Mouse (Mus musculus): ENCODE measurements around the gene Gm21188. TPM values are rescaled to one million over a fixed set of nuclear protein-coding genes. Genes with fewer than 3 reads are reported as not detected.
A peak's percentile ranks its signal among the peaks of the same experiment; 100 is the strongest.
"Not testable (repeated sequence)": the region's sequence is repeated elsewhere in the genome, so short reads cannot be mapped to it uniquely, and the experiment has no call there.

Gene Gm21188
- polyA plus RNA-seq, 1 experiment from 2014 or later, result not detected

- not testable (repeated sequence) for H3K9ac ChIP-seq (ENCODE audit: low read depth, low read length); H3K4me3 ChIP-seq (ENCODE audit: low read length); ATAC-seq; H3K4me2 ChIP-seq (ENCODE audit: low read length); H3K27me3 ChIP-seq (replicated peaks; ENCODE audit: control insufficient read depth, insufficient read depth, low read length); H3K36me3 ChIP-seq (ENCODE audit: control insufficient read depth, insufficient read depth, low read length); H3K27ac ChIP-seq (ENCODE audit: low read depth, low read length); H3K4me1 ChIP-seq (ENCODE audit: control insufficient read depth, insufficient read depth, low read depth, low read length); H3K9me3 ChIP-seq (ENCODE audit: control insufficient read depth, low read length)
- WGBS, result no CpG with 5 or more reads among the region's 4 CpGs
Observed at GRCm38 (mm10) chr13:120062903-120063302, 10.9 kb upstream of the Gm21188 start.

DNA sequence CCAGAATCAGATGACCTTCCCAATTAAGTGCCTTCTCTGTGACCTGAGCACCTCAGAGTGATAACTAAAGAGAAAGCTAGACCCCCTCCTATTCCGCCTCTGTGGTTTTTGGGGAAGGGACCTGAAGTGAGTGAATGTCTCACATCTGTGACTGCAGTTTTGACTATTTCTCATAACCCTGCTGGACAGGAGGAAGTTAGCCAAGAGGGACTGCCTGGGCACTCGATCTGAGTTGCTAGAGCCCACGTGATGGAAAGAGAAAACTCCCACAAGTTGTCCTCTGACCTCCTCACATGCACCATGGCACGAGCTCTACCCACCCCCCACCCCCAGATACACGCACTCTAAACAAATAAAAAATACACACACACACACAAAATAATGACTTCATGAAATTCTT, 3.4 kb downstream of the Gm21188 start:
- not testable (repeated sequence) for H3K27ac ChIP-seq (ENCODE audit: low read depth, low read length); H3K9ac ChIP-seq (ENCODE audit: low read depth, low read length); H3K27me3 ChIP-seq (replicated peaks; ENCODE audit: control insufficient read depth, insufficient read depth, low read length); H3K4me3 ChIP-seq (ENCODE audit: low read length); ATAC-seq; H3K4me1 ChIP-seq (ENCODE audit: control insufficient read depth, insufficient read depth, low read depth, low read length); H3K4me2 ChIP-seq (ENCODE audit: low read length); H3K9me3 ChIP-seq (ENCODE audit: control insufficient read depth, low read length); H3K36me3 ChIP-seq (ENCODE audit: control insufficient read depth, insufficient read depth, low read length)
- no CpG with 5 or more reads among the region's 5 CpGs for WGBS

DNA sequence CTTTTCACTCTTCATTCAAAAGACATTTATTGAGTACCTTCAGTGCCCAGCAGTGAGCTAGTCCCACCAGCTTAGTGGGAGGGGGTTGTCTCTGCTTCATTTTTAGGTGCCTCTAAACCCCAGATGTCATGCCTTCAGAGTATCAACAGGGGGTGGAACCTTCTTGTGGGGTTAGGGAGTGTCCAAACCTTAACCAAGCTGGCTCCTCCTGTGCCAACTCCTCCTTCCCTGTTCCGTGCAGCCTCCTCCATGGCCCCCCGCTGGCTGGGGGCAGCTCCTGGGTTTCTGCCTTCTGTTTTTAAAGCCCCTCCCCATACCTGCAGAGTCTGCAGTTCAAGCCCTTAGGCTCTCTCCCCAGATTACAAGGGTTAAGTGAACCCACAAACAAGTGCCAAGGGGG, 3.8 kb downstream of the Gm21188 start:
- WGBS, result no CpG with 5 or more reads among the region's 2 CpGs
- not testable (repeated sequence) for H3K4me1 ChIP-seq (ENCODE audit: control insufficient read depth, insufficient read depth, low read depth, low read length); H3K27ac ChIP-seq (ENCODE audit: low read depth, low read length); H3K9ac ChIP-seq (ENCODE audit: low read depth, low read length); H3K4me3 ChIP-seq (ENCODE audit: low read length); H3K9me3 ChIP-seq (ENCODE audit: control insufficient read depth, low read length); H3K27me3 ChIP-seq (replicated peaks; ENCODE audit: control insufficient read depth, insufficient read depth, low read length); H3K36me3 ChIP-seq (ENCODE audit: control insufficient read depth, insufficient read depth, low read length); H3K4me2 ChIP-seq (ENCODE audit: low read length); ATAC-seq

- not testable (repeated sequence) for H3K27me3 ChIP-seq (replicated peaks; ENCODE audit: control insufficient read depth, insufficient read depth, low read length); ATAC-seq; H3K36me3 ChIP-seq (ENCODE audit: control insufficient read depth, insufficient read depth, low read length); H3K4me3 ChIP-seq (ENCODE audit: low read length); H3K9ac ChIP-seq (ENCODE audit: low read depth, low read length); H3K4me2 ChIP-seq (ENCODE audit: low read length); H3K4me1 ChIP-seq (ENCODE audit: control insufficient read depth, insufficient read depth, low read depth, low read length); H3K9me3 ChIP-seq (ENCODE audit: control insufficient read depth, low read length); H3K27ac ChIP-seq (ENCODE audit: low read depth, low read length)
- 0% methylated on average over 9 of the region's 40 CpGs for WGBS
Observed at GRCm38 (mm10) chr13:120046422-120047209, 5.4 kb downstream of the Gm21188 start.

DNA sequence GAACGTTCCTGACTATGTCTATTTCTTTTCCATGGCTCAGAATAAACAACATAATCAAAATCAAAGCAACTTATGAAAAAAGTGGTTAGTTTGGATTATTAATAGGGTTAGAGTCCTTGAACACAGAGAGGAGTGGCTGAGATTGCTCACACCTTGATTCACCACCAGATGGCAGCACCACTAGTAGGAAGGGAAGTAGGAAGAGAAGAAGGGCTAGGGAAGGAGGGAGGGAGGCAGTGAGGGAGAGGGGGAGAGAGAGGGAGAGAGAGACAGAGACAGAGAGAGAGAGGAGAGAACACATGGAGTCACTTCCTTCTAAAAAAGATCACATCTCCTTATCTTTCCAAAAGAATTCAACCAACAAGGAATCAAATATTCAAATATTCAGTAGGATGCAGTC, 10.8 kb downstream of the Gm21188 start:
- H3K4me3 ChIP-seq (ENCODE audit: low read length); ATAC-seq; H3K4me2 ChIP-seq (ENCODE audit: low read length); H3K27ac ChIP-seq (ENCODE audit: low read depth, low read length); H3K9me3 ChIP-seq (ENCODE audit: control insufficient read depth, low read length); H3K36me3 ChIP-seq (ENCODE audit: control insufficient read depth, insufficient read depth, low read length); H3K27me3 ChIP-seq (replicated peaks; ENCODE audit: control insufficient read depth, insufficient read depth, low read length); H3K4me1 ChIP-seq (ENCODE audit: control insufficient read depth, insufficient read depth, low read depth, low read length); H3K9ac ChIP-seq (ENCODE audit: low read depth, low read length): not testable (repeated sequence)
- WGBS, result no CpG with 5 or more reads among the region's 1 CpGs

DNA sequence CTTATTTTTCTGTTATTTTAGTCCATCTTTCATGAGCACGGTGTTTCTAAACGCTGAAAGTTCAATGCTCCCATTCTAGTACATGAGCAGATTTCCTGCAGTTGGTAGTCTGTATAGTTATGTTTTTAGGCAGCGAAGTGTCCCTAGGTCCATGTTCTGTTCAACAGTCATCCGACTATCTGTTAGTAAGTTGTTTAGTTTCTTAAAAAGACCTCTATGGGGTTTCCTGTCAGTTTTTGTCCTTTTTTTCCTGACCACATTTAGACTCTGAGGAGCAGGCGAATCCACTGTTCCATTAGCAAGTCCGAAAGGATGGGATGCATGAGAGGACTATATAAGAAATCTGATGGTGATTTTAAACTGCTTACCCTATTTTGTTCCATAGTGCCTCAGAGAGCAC, 14.1 kb downstream of the Gm21188 start:
- H3K4me2 ChIP-seq (ENCODE audit: low read length), result not testable (repeated sequence)
- WGBS, result 5% methylated on average over 6 of the region's 6 CpGs

GRCm38 (mm10) chr13:120036577-120037115, 15.3 kb downstream of the Gm21188 start:
- not testable (repeated sequence) for H3K4me2 ChIP-seq (ENCODE audit: low read length); H3K9me3 ChIP-seq (ENCODE audit: control insufficient read depth, low read length); H3K27me3 ChIP-seq (replicated peaks; ENCODE audit: control insufficient read depth, insufficient read depth, low read length); H3K4me3 ChIP-seq (ENCODE audit: low read length); ATAC-seq; H3K9ac ChIP-seq (ENCODE audit: low read depth, low read length); H3K27ac ChIP-seq (ENCODE audit: low read depth, low read length); H3K4me1 ChIP-seq (ENCODE audit: control insufficient read depth, insufficient read depth, low read depth, low read length); H3K36me3 ChIP-seq (ENCODE audit: control insufficient read depth, insufficient read depth, low read length)
- WGBS, result under 1% methylated on average over 23 of the region's 25 CpGs

More for the DNA sequence above, 14.1 kb downstream of the Gm21188 start:
- not testable (repeated sequence) for H3K4me1 ChIP-seq (ENCODE audit: control insufficient read depth, insufficient read depth, low read depth, low read length); H3K36me3 ChIP-seq (ENCODE audit: control insufficient read depth, insufficient read depth, low read length); H3K9ac ChIP-seq (ENCODE audit: low read depth, low read length); H3K4me3 ChIP-seq (ENCODE audit: low read length); H3K9me3 ChIP-seq (ENCODE audit: control insufficient read depth, low read length); H3K27me3 ChIP-seq (replicated peaks; ENCODE audit: control insufficient read depth, insufficient read depth, low read length); ATAC-seq; H3K27ac ChIP-seq (ENCODE audit: low read depth, low read length)

DNA sequence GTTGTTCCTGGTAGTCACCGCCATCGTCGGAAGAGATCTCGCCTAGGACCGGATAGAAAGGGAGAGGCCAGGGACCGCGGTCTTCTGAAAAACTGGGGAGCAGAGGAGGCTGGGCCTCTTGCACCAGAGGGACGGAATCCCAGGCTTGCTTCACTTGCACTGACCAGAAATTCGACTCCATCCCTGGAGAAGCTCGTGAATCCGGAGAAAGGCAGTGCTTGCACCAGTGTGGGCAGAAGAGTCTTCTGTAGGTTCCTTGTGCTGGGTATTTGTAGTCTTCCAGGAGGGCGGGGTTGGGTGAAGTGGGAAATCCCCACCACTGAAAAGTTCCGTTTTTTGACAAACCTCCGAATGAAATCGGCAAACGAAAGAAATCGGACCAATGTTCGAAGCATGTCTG, 16.8 kb downstream of the Gm21188 start:
- not testable (repeated sequence) for ATAC-seq

DNA sequence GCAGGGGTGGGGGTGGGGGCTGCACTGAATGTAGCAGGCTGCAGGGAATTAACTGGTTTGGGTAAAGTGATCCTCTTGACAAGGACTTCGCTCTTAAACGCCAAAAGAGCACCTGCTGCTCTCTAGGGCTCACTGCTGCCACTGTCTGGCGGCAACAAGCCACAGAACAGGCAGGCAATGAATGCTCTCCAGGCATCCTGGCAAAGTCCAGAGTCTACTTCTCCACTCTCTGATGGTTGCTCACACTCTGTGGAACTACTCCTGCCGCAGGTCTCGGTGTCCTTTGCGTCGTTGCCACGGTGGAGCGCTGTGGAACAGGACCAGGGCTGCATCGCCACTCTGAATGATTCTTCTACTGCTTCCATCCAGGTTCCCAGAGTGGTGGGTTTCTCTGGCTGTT, 17.4 kb downstream of the Gm21188 start:
- not testable (repeated sequence) for H3K4me1 ChIP-seq (ENCODE audit: control insufficient read depth, insufficient read depth, low read depth, low read length); H3K27ac ChIP-seq (ENCODE audit: low read depth, low read length); H3K36me3 ChIP-seq (ENCODE audit: control insufficient read depth, insufficient read depth, low read length); H3K4me3 ChIP-seq (ENCODE audit: low read length); H3K9ac ChIP-seq (ENCODE audit: low read depth, low read length); H3K4me2 ChIP-seq (ENCODE audit: low read length); H3K9me3 ChIP-seq (ENCODE audit: control insufficient read depth, low read length); H3K27me3 ChIP-seq (replicated peaks; ENCODE audit: control insufficient read depth, insufficient read depth, low read length)
- ATAC-seq, result peak; percentile 64; the same call in 1 of the 2 replicates
- 0% methylated on average over 3 of the region's 10 CpGs for WGBS

More for the DNA sequence above, 16.8 kb downstream of the Gm21188 start:
- not testable (repeated sequence) for H3K27ac ChIP-seq (ENCODE audit: low read depth, low read length); H3K4me2 ChIP-seq (ENCODE audit: low read length); H3K27me3 ChIP-seq (replicated peaks; ENCODE audit: control insufficient read depth, insufficient read depth, low read length); H3K36me3 ChIP-seq (ENCODE audit: control insufficient read depth, insufficient read depth, low read length); H3K9me3 ChIP-seq (ENCODE audit: control insufficient read depth, low read length); H3K4me1 ChIP-seq (ENCODE audit: control insufficient read depth, insufficient read depth, low read depth, low read length); H3K9ac ChIP-seq (ENCODE audit: low read depth, low read length); H3K4me3 ChIP-seq (ENCODE audit: low read length)
- WGBS, result 0% methylated on average over 6 of the region's 18 CpGs

Measured in hindbrain, embryonic 16.5 days (tissue).